Mouse (Mus musculus): ENCODE measurements around the gene Fam117a. TPM values are rescaled to one million over a fixed set of nuclear protein-coding genes. Genes with fewer than 3 reads are reported as not detected.

Fam117a gene
- polyA plus RNA-seq, 1 experiment from 2014 or later, result 11.7 TPM

DNA sequence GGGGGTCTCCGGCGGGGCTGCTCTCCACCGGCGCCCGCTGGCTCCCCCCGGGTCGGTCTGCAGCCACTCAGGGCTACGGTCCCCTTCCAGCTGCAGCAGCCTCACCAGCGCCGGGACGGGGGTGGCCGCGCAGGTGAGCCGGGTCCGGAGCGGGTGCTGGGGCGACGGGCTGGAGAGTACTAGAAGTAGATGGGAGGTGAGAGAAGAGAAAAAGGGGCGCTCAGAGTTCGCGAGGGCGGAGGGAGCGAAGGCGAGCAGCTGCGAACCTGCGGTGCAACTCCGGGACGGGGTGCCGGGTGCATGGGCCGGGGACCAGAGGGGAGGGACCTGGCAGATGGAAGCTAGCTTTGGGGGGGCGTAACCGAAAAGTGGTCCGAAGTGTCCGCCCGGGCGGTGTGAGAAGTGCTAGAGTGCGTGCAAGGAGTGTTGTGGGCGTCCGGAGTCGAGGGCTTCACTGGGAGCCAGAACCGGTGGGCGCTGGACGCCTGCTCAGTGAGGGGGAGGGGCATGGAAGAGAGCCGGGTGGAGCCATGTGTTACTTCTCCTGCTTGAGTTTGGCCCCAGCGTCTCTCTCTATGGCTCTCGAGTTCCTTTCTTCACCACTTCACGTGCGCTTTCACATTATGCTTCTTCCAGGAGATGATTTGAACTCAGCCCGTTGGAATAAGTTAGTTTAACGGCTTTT lies 453 bp downstream of the Fam117a start:
- peaks cover 30% of the 10 kb centered on the region for H3K4me1 ChIP-seq
- H3K4me3 ChIP-seq, result peak overlapping the region; percentile 75
- no peaks in the 10 kb centered on the region for H3K36me3 ChIP-seq
- peak overlapping the region; percentile 79 for H3K9ac ChIP-seq
- peak; percentile 80 for ATAC-seq (ENCODE audit: low FRiP score)
- H3K27me3 ChIP-seq, result peaks cover 17% of the 10 kb centered on the region
- peak overlapping the region; percentile 91 for H3K4me2 ChIP-seq (replicated peaks)
- peak overlapping the region; percentile 55; the same call in 1 of the 2 replicates for H3K27ac ChIP-seq
- no peaks in the 10 kb centered on the region for H3K9me3 ChIP-seq (replicated peaks)
- under 1% methylated on average over 48 of the region's 50 CpGs for WGBS

DNA sequence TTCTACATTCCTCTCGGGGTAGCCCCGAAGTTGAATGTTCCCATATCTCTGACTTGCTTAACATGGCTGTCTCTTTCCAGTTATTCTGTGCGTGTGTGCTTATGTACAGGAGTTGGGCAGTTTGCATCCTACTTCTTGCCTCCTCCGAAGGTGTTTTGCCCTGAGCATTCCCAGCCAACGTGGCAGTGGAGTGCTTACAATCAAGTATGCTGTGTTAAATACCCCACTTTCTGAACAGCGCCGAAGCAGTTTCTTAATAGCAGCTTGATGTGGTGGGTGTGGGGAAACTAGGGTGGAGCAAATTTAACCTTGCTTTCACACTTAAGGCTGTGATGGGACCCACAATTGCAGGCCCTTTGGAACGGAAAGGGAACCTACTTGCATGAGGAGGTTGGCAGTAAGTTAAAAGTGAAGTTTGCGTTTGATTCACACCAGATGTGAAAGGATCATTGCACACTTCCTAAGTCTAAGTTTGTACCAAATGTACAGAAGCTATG lies 1.1 kb downstream of the Fam117a start:
- Histone ChIP-seq H3K36me3 (no peaks in the 10 kb centered on the region), H3K27ac (no peak overlapping the region), H3K4me2 (replicated peaks) (peak overlapping the region; percentile 91), H3K4me3 (peak overlapping the region; percentile 75), H3K27me3 (peaks cover 17% of the 10 kb centered on the region), H3K9ac (peak overlapping the region; percentile 79; the same call in 1 of the 2 replicates), H3K4me1 (peaks cover 30% of the 10 kb centered on the region), H3K9me3 (replicated peaks) (no peaks in the 10 kb centered on the region)
- WGBS, result 21% methylated on average over 9 of the region's 9 CpGs
- no peak for ATAC-seq (ENCODE audit: low FRiP score)

DNA sequence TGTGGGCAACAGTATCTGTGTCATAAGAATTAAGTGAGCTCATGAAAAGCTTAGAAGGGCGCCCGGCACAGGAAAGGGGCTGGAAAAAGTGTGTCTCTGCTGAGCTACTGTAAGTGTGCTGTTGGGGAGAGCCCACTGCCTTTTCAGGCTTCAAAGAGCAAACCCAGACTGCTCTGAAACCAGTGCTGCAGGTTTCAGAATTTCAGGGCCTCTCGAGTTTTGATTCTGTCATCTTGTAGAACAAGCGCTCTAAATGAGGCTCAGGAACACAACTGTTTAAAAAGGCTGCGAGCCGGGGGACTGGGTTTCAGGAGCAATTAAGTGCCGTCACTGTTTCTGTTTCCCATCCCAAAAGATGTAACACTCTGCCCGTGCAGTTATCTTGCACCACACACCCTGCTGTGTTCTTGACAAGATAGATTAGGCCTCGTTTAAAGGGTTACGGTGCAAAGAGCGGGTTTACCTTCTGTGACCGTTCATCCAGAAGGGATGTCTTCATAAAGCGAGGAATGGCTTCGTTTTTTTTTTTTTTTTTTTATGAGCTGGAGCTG lies 2.7 kb downstream of the Fam117a start:
- H3K9ac ChIP-seq, result no peak overlapping the region
- no peak for ATAC-seq (ENCODE audit: low FRiP score)
- no peaks in the 10 kb centered on the region for H3K36me3 ChIP-seq
- H3K4me1 ChIP-seq, result peaks cover 33% of the 10 kb centered on the region
- peak overlapping the region; percentile 62 for H3K27ac ChIP-seq
- 12% methylated on average over 14 of the region's 14 CpGs for WGBS
- H3K4me3 ChIP-seq, result peak overlapping the region; percentile 2; the same call in 1 of the 2 replicates
- no peaks in the 10 kb centered on the region for H3K9me3 ChIP-seq (replicated peaks)
- H3K4me2 ChIP-seq (replicated peaks), result peak overlapping the region; percentile 29
- H3K27me3 ChIP-seq, result peaks cover 17% of the 10 kb centered on the region

DNA sequence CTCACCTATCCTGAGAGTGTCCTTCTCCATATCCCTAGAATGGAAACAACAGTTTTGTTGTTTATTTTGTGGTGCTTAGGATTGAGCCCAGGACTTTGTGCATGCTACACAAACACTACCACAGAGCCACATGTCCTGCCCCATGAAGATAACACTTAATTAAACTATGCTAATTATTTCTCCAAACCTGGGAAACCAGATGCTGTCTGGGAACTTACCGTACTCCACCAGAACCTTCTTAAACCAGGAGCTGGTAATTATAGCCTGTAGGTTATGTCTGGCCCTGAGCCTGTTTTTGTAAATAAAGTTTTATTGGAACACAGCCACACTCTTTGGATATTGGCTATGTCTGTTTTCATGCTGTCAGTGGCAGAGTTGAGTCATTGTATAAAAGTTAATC lies 3.4 kb downstream of the Fam117a start:
- no peaks in the 10 kb centered on the region for H3K9me3 ChIP-seq (replicated peaks)
- peaks cover 13% of the 10 kb centered on the region for H3K27me3 ChIP-seq
- H3K4me3 ChIP-seq, result no peak overlapping the region
- H3K27ac ChIP-seq, result no peak overlapping the region; the same call in 1 of the 2 replicates
- H3K4me2 ChIP-seq (replicated peaks), result no peak overlapping the region
- no peak for ATAC-seq (ENCODE audit: low FRiP score)
- H3K9ac ChIP-seq, result no peak overlapping the region
- H3K4me1 ChIP-seq, result peaks cover 33% of the 10 kb centered on the region
- WGBS, result 76% methylated on average over 1 of the region's 1 CpGs
- H3K36me3 ChIP-seq, result no peaks in the 10 kb centered on the region

DNA sequence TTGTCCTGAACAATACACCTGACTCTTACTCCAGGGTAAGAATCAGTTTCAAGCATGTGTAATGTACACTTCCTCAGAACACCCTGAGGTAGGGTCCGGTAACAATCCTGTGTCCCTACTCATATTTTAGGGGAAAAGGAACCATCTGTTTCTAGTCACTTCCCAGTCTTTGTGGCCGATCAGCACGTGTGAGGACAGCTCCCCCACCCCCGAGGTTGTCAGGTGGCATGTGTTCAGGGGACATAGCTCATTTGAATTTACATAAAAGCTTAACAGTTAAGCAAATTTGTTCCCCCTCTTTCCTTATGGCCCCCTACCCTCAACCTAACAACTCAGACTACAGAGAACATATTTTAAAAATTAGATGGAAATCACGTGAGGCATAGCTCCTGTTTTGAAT lies 3.8 kb downstream of the Fam117a start:
- H3K9me3 ChIP-seq (replicated peaks), result no peaks in the 10 kb centered on the region
- 33% methylated on average over 5 of the region's 5 CpGs for WGBS

DNA sequence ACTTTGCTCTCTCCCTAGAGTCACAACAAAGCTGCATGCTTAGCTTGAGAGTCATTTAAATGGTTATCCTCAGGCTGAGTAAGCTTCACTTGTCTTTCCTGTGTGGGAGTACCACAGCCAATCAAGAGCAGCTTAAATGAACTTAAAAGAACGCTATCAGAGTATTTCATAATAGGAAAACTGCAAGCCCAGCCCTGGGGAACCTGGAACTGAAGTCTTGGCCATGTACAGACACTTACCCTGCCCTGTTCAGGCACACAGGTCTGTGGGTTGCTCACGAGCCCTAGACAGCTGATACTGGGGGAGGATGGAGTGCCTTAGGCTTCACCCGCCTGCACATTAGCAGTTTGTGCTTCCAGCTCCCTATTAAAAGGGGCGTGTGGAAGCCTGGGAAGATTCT lies 6.4 kb downstream of the Fam117a start:
- no peaks in the 10 kb centered on the region for H3K9me3 ChIP-seq (replicated peaks)
- H3K4me3 ChIP-seq, result no peak overlapping the region
- H3K4me2 ChIP-seq (replicated peaks), result no peak overlapping the region
- H3K36me3 ChIP-seq, result 0 out of 2 replicates have a peak, but pooled peaks cover 2% of the 10 kb centered on the region
- ATAC-seq (ENCODE audit: low FRiP score), result no peak
- WGBS, result 86% methylated on average over 4 of the region's 4 CpGs
- no peak overlapping the region for H3K9ac ChIP-seq
- H3K27ac ChIP-seq, result no peak overlapping the region
- H3K4me1 ChIP-seq, result peaks cover 23% of the 10 kb centered on the region
- H3K27me3 ChIP-seq, result peaks cover 7% of the 10 kb centered on the region

More for the DNA sequence above, 3.8 kb downstream of the Fam117a start:
- Histone ChIP-seq H3K4me2 (replicated peaks) (no peak overlapping the region), H3K27ac (no peak overlapping the region), H3K36me3 (no peaks in the 10 kb centered on the region), H3K4me1 (peaks cover 33% of the 10 kb centered on the region), H3K4me3 (no peak overlapping the region), H3K27me3 (peaks cover 13% of the 10 kb centered on the region), H3K9ac (no peak overlapping the region)
- no peak for ATAC-seq (ENCODE audit: low FRiP score)

DNA sequence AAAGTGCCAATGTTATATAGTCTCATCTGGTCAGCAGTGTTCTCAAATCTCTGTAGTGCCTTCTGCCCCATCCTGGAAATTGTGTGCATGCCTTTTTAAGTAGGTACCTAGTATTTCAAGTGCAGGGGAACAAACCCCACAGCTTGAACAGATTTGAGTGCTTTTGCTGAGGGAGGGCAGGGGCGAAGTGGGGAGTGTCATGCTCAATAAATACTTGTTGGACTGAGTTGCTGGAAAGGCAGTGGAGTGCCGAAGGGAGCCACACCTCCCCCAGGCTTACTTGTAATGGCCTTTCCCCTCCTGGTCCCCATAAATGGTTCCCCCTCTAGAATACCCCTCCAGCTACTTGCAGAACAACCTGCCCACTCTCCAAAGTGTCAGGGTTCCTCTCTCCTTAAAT lies 7.4 kb downstream of the Fam117a start:
- WGBS, result 78% methylated on average over 2 of the region's 2 CpGs
- no peak overlapping the region for H3K4me3 ChIP-seq
- H3K4me1 ChIP-seq, result peaks cover 14% of the 10 kb centered on the region
- no peak overlapping the region for H3K27ac ChIP-seq
- ATAC-seq (ENCODE audit: low FRiP score), result no peak
- H3K4me2 ChIP-seq (replicated peaks), result no peak overlapping the region
- no peaks in the 10 kb centered on the region for H3K27me3 ChIP-seq
- no peaks in the 10 kb centered on the region for H3K9me3 ChIP-seq (replicated peaks)
- no peak overlapping the region for H3K9ac ChIP-seq
- 0 out of 2 replicates have a peak, but pooled peaks cover 2% of the 10 kb centered on the region for H3K36me3 ChIP-seq

DNA sequence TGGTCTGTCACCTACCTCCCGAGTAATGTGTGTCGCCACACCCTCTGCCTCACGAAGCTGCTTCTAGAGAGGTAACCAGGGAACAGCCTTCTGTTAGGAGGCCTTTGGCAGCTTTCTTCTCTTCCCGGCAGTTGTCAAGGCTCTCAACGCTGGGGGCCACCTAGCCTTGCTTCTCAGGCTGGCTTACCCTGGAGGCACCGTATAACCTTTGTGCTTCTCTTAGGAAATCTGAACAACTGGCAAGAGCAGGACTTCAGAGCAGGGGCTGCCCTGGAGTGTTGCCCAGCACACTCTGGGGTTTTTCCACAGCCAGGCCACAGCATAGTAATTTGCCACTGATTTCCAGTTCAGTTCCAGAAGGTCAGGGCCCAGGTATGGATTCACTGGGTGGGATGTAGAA lies 13.5 kb downstream of the Fam117a start:
- no peak overlapping the region for H3K9ac ChIP-seq
- no peak overlapping the region for H3K4me3 ChIP-seq
- WGBS, result 79% methylated on average over 6 of the region's 6 CpGs
- H3K9me3 ChIP-seq (replicated peaks), result no peaks in the 10 kb centered on the region
- no peaks in the 10 kb centered on the region for H3K27me3 ChIP-seq
- H3K36me3 ChIP-seq, result 0 out of 2 replicates have a peak, but pooled peaks cover 2% of the 10 kb centered on the region
- H3K4me2 ChIP-seq (replicated peaks), result no peak overlapping the region
- no peak overlapping the region for H3K27ac ChIP-seq
- H3K4me1 ChIP-seq, result no peaks in the 10 kb centered on the region
- ATAC-seq (ENCODE audit: low FRiP score), result no peak

DNA sequence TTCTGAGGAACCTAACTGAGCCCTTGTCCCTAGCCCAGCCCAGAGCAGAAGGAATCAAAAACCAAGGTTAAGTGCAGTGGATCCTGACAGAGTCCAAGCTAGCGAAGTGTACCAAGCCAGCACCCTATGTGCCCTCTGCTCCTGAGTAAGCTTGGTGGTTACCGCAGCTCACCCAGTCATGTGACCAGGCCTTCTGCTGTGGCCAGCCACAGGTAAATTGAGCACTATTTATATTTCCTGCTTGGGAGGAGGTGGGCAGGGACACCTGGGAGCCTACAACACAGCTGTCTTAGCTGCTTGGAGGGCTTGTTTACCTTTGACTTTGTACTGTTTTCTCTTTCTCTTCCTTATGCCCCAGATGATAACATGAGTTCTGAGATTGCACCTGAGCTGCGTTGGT lies 14.1 kb downstream of the Fam117a start:
- Histone ChIP-seq H3K9me3 (replicated peaks) (no peaks in the 10 kb centered on the region), H3K36me3 (0 out of 2 replicates have a peak, but pooled peaks cover 2% of the 10 kb centered on the region), H3K4me2 (replicated peaks) (no peak overlapping the region), H3K4me1 (0 out of 2 replicates have a peak, but pooled peaks cover 2% of the 10 kb centered on the region), H3K9ac (no peak overlapping the region), H3K27me3 (no peaks in the 10 kb centered on the region), H3K27ac (no peak overlapping the region), H3K4me3 (no peak overlapping the region)
- no peak for ATAC-seq (ENCODE audit: low FRiP score)
- WGBS, result 97% methylated on average over 3 of the region's 3 CpGs

DNA sequence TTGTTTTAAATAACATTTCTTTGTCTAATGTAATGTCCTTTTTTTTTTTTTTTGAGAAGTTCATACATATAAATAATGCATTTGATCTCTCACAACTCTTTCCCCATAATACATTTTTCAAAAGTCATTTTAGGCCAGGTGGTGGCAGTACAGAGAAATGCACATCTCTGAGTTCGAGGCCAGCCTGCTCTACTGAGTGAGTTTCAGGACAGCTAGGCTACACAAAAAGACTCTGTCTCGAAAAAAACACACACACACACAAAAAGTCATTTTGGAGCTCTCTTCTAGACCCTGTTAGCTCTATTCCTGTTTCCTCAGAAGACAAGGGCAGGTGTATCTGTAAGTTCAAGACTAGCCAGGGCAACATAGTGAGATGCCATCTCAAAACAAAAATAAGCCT lies 15.9 kb downstream of the Fam117a start:
- H3K9ac ChIP-seq, result no peak overlapping the region
- no peak overlapping the region for H3K4me2 ChIP-seq (replicated peaks)
- H3K4me3 ChIP-seq, result no peak overlapping the region
- H3K36me3 ChIP-seq, result no peaks in the 10 kb centered on the region
- 90% methylated on average over 2 of the region's 2 CpGs for WGBS
- H3K4me1 ChIP-seq, result 0 out of 2 replicates have a peak, but pooled peaks cover 2% of the 10 kb centered on the region
- no peaks in the 10 kb centered on the region for H3K9me3 ChIP-seq (replicated peaks)
- no peak for ATAC-seq (ENCODE audit: low FRiP score)
- no peaks in the 10 kb centered on the region for H3K27me3 ChIP-seq
- no peak overlapping the region for H3K27ac ChIP-seq

DNA sequence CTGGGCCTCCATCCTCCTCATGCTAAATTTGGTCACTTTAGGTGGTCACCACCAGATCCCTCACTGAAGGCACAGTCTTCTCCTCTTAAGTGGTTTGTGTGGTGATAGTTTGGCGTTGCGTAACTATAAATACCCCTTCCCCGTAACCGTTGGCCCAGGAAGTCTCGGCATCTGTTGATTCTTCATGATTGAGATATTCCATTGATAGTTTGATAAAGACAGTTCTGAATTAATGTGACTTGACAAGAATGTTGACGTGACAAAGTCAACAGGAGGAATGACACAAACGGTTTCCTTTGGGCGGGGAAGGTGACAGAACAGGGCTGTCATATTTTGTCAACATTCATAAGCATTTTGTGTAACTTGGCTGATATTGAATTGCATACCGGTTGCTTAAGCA lies 16.4 kb downstream of the Fam117a start:
- Histone ChIP-seq H3K9me3 (replicated peaks) (no peaks in the 10 kb centered on the region), H3K27ac (no peak overlapping the region)

DNA sequence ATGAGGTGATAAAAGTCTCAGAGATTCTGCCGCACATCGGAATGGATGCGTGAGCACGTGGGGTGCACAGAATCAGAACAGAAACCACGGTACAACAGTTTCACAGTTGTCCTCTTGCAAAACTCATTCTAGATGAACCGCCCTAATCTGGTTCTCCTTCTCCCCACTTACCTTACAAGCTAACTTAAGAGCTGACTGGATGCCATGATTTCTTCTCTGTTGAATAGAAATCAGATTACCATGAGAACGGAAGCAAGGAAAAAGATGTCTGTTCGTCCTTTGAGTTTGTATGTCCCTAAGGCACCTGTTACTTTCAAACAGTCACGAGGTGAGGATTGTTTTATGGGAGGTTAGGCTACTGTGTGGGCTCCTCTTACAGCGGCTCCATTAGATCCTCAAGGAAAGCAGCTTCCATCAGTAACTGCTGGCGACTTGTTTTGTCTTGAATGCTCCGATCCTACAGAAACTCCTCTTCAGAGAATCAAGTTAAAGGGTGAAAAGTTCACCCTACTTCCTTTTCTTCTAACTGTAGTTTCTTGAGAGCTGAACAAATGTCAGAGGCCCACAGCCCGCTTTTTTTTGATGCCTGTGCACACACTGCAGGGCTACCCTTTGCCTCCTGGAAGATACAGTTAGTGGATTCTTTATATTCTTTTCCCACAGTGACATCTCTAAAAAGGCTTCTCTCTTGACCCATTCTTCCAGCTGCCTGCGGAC lies 17.6 kb downstream of the Fam117a start:
- ATAC-seq (ENCODE audit: low FRiP score), result no peak
- WGBS, result 92% methylated on average over 14 of the region's 14 CpGs
- Histone ChIP-seq H3K9me3 (replicated peaks) (no peaks in the 10 kb centered on the region), H3K4me1 (0 out of 2 replicates have a peak, but pooled peaks cover 2% of the 10 kb centered on the region), H3K27me3 (no peaks in the 10 kb centered on the region), H3K4me3 (no peak overlapping the region), H3K27ac (no peak overlapping the region), H3K36me3 (no peaks in the 10 kb centered on the region), H3K4me2 (replicated peaks) (no peak overlapping the region), H3K9ac (no peak overlapping the region)

More for the DNA sequence above, 16.4 kb downstream of the Fam117a start:
- Histone ChIP-seq H3K4me2 (replicated peaks) (no peak overlapping the region), H3K4me1 (0 out of 2 replicates have a peak, but pooled peaks cover 2% of the 10 kb centered on the region), H3K36me3 (no peaks in the 10 kb centered on the region), H3K4me3 (no peak overlapping the region), H3K27me3 (no peaks in the 10 kb centered on the region), H3K9ac (no peak overlapping the region)
- 94% methylated on average over 9 of the region's 9 CpGs for WGBS
- ATAC-seq (ENCODE audit: low FRiP score), result no peak

Data from hindbrain, embryonic 12.5 days (tissue).